Mouse (Mus musculus): ENCODE measurements around the gene Best3.

- TF ChIP-seq CTCF (IDR thresholded peaks at IDR 0.05; ENCODE audit: low read depth) (no peak), EP300 (IDR thresholded peaks at IDR 0.05; ENCODE audit: low read depth) (no peak)
Observed at GRCm38 (mm10) chr10:117009691-117010090, 23.6 kb downstream of the Best3 start.

Data from liver, embryonic 14.5 days (tissue).